Mouse (Mus musculus): Measurements from ENCODE around the gene Rexo5.

Rexo5 gene

GRCm38 (mm10) chr7:119881229-119881628 lies 87.4 kb downstream of the Rexo5 start:
- in situ Hi-C loops (cut with MseI, MboI) = no loop called here

- in situ Hi-C loops (cut with MseI, MboI) = no loop called here
These were observed 94.1 kb downstream of the Rexo5 start for GRCm38 (mm10) chr7:119887887-119888286.

- in situ Hi-C loops (cut with MseI, MboI) = no loop called here
These were observed 98.4 kb downstream of the Rexo5 start for GRCm38 (mm10) chr7:119892198-119892597.

- in situ Hi-C loops (cut with MseI, MboI) = no loop called here
These were observed 98.9 kb downstream of the Rexo5 start for GRCm38 (mm10) chr7:119892742-119893141.

GRCm38 (mm10) chr7:119894818-119895544 lies 101.2 kb downstream of the Rexo5 start:
- in situ Hi-C loops (cut with MseI, MboI) = no loop called here

GRCm38 (mm10) chr7:119895639-119896512 lies 102.1 kb downstream of the Rexo5 start, which contains the start of the genes Lyrm1 and Dcun1d3:
Gene Lyrm1 (plus strand): TSS chr7:119895861.
Gene Dcun1d3 (minus strand): TSS chr7:119896298.
- in situ Hi-C loops (cut with MseI, MboI) = no loop called here

DNA sequence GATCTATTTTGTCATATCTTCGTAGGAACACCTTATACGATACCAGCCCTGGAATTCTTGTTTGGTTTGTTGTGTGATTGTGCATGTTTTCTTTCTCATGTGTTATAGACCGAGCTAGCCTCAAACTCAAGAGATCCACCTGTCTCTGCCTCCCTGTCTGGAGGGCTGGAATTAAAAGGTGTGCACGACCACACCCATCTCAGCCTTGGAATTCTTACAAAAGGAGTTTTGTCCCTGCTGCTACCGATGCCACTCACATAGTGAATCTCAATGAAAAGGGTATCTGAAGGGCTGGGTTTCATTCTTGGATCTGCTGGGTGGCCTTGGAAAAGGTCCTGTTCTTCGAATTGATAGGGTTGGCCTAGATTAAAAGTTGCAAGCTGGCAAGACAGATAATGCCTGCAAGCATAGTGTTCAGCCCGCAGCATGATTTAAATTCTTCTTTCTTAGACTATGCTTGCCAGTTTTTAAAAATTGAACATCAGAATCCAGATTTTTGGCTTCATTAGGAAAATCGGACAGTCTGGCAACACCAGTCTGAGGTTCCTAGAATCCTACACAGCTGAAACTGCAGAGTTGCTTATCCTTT lies 103.8 kb downstream of the Rexo5 start:
- in situ Hi-C loops (cut with MseI, MboI) = no loop called here

GRCm38 (mm10) chr7:119898247-119898856 lies 104.5 kb downstream of the Rexo5 start:
- in situ Hi-C loops (cut with MseI, MboI) = no loop called here

Measured in mouse trophoblast stem cell (cell line).